Mouse (Mus musculus) testis, adult 2 months (tissue): ENCODE measurements around the gene Dock2. TPM values are rescaled to one million over a fixed set of nuclear protein-coding genes. Genes with fewer than 3 reads are reported as not detected.

Experiments
- H3K27ac ChIP-seq: fragments of 200-500 bp; 2 replicates; pipeline ENCODE4 v1.5.1; 2012; ENCODE audit warnings: low read depth, low read length; ENCODE audit not compliant: control insufficient read depth, insufficient read depth
- H3K27me3 ChIP-seq: fragments of 200-500 bp; 2 replicates; pipeline ENCODE4 v1.6.1; 2012; ENCODE audit warnings: mild to moderate bottlenecking, low read length, moderate library complexity; ENCODE audit not compliant: control insufficient read depth, insufficient read depth
- H3K36me3 ChIP-seq: fragments of 200-500 bp; 2 replicates; pipeline ENCODE4 v1.6.1; 2012; ENCODE audit warnings: mild to moderate bottlenecking, low read length; ENCODE audit not compliant: control insufficient read depth, insufficient read depth
- H3K4me1 ChIP-seq: fragments of 200-500 bp; 2 replicates; pipeline ENCODE4 v1.6.1; 2012; ENCODE audit warnings: low read length; ENCODE audit not compliant: control insufficient read depth, insufficient read depth
- H3K4me3 ChIP-seq: fragments of 200-500 bp; 2 replicates; pipeline ENCODE4 v1.5.1; 2012; ENCODE audit warnings: low read depth, mild to moderate bottlenecking, low read length, moderate library complexity, mixed read lengths; ENCODE audit not compliant: control insufficient read depth
- CTCF ChIP-seq: fragments of 200-500 bp; IDR thresholded peaks from 2 replicates; pipeline ENCODE4 v1.5.1; 2012; ENCODE audit warnings: low read depth, mild to moderate bottlenecking, inconsistent platforms, low read length, moderate library complexity; ENCODE audit not compliant: control insufficient read depth, insufficient read depth, insufficient replicate concordance
- POLR2A ChIP-seq: fragments of 200-500 bp; IDR thresholded peaks from 2 replicates; pipeline ENCODE4 v1.6.1; 2012; ENCODE audit warnings: low read depth, mild to moderate bottlenecking, inconsistent platforms, low read length, moderate library complexity; ENCODE audit not compliant: control insufficient read depth
- polyA plus RNA-seq: library from polyadenylated mRNA; depleted of rRNA; stranded (reverse); fragments of >200 nt; gene quantifications from 2 replicates; pipeline ENCODE4 v1.2.3, GENCODE M21; 2012

Gene Dock2
- polyA plus RNA-seq, 1 experiment = 1.7 TPM

DNA sequence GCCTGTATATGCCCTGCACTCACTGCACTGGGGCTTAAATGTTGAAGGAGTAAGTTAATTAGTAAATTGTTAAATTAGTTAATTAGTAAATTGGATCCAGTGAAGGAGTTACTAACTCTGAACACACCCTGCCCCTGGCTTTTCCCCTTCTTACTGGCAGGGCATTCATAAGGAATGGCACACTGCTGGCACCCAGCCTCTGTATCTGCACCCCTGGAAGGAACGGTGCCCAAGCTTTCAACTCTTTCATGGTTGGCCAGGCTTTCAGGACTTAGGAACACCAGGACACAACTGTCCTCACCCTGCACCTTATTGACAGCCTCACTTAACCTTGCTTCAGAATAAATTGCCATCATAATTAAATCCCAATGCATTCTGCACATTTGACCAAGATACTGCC is 359.1 kb downstream of the Dock2 start:
- H3K27ac ChIP-seq = no peak overlapping the region
- TF ChIP-seq CTCF (no peak), POLR2A (no peak)
- no peaks in the 10 kb centered on the region for H3K4me1 ChIP-seq
- no peaks in the 10 kb centered on the region for H3K36me3 ChIP-seq
- no peaks in the 10 kb centered on the region for H3K27me3 ChIP-seq
- H3K4me3 ChIP-seq = no peak overlapping the region

DNA sequence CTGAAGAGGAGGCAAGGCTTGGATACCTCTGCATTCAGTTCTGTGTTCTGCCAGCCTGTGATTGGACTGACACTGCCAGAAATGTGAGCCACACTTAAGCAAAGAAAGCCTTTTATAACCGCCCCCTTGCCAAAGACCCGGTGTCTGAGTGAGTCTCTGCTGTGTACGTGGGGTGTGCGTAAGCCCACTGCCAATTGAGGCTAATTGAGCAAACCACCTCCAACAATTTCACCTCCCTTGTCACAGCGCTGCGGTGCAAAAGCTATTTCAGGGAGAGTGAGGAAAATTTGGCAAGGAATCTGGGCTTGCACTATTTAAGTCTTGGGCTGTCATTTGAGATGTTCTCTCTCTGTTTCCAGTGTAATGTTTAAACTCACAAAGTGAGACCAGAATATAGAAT is 362.6 kb downstream of the Dock2 start:
- Histone ChIP-seq H3K4me3 (no peak overlapping the region), H3K36me3 (no peaks in the 10 kb centered on the region), H3K27ac (no peak overlapping the region), H3K27me3 (no peaks in the 10 kb centered on the region), H3K4me1 (no peaks in the 10 kb centered on the region)
- TF ChIP-seq POLR2A = no peak
- no peak for TF ChIP-seq CTCF

DNA sequence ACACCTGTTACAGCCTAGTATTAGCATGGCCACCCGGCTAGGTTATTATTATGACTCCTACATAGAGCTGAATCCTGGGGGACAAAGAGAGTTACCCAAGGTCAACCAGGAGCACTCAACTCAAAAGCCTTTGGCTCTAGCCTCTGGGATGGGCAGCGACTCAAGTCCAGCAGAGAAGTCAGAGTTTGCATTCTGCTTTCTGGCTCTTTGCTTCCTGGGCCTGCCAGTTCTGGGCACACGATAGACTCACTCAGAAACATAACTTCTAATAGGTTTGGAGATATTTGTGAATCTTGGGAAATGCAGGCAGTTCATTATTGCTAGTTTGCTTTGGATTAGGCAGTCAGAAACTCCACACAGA is 367.1 kb downstream of the Dock2 start:
- H3K36me3 ChIP-seq = no peaks in the 10 kb centered on the region
- H3K4me3 ChIP-seq = no peak overlapping the region
- no peak for TF ChIP-seq CTCF
- TF ChIP-seq POLR2A = no peak
- no peaks in the 10 kb centered on the region for H3K27me3 ChIP-seq
- no peaks in the 10 kb centered on the region for H3K4me1 ChIP-seq
- no peak overlapping the region for H3K27ac ChIP-seq

DNA sequence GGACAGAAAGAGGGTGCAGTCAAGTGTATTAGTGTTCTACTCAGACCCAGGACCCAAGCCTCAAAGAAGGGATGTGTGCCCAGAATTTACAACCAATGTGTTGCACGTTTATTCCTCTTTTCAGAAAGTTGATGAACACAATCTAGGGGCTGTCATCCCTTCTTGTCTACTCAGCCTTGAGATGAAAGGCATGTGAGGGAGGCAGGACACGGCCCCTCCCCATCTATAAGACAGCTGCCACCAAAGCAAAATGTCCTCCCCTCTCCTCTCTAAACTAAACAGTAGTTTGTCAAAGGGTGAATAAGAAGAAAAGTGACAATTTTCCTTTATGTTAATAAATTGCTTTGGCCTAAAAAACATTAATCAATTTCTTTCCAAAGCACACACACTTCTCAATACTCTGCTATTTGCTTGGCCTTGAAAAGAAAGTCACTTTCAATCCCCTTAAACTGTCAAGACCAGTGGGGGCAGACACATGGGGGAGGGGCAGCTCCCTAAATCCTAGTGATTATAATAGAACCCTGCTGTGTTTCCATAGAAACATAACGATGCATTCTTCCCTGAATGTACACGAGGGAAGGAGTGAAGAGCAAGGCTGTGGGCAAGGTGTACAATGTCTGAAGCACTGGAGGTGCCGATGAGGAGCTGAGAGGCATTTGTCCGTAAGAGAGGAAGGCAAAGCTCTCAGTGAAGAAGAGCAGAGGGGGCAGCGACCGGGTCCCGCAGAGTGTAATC is 367.6 kb downstream of the Dock2 start:
- H3K27me3 ChIP-seq = no peaks in the 10 kb centered on the region
- no peak overlapping the region for H3K27ac ChIP-seq
- H3K4me1 ChIP-seq = no peaks in the 10 kb centered on the region
- H3K36me3 ChIP-seq = no peaks in the 10 kb centered on the region
- no peak overlapping the region for H3K4me3 ChIP-seq
- TF ChIP-seq POLR2A = no peak
- no peak for TF ChIP-seq CTCF

DNA sequence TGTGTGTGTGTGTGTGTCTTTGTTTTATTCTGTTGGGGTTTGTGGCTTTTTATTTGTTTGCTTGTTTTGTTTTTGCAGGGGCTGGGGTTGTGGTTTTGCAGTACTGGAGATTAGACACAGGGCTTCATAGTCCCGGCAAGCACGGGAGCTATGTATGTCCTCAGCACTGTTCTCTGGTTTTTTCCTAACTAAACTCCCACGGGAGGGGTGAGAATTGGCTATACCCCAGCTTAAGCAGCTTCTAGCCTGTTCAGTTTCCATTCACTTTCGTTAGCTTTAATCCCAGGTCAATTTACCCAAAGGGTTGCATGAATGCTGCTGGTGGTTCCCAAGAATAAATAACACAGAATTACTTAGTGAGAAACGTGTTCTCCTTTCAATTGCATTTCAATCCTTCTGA is 376.8 kb downstream of the Dock2 start:
- H3K4me3 ChIP-seq = no peak overlapping the region
- no peaks in the 10 kb centered on the region for H3K36me3 ChIP-seq
- H3K4me1 ChIP-seq = no peaks in the 10 kb centered on the region
- no peak overlapping the region for H3K27ac ChIP-seq
- no peaks in the 10 kb centered on the region for H3K27me3 ChIP-seq
- TF ChIP-seq CTCF (no peak), POLR2A (no peak)

DNA sequence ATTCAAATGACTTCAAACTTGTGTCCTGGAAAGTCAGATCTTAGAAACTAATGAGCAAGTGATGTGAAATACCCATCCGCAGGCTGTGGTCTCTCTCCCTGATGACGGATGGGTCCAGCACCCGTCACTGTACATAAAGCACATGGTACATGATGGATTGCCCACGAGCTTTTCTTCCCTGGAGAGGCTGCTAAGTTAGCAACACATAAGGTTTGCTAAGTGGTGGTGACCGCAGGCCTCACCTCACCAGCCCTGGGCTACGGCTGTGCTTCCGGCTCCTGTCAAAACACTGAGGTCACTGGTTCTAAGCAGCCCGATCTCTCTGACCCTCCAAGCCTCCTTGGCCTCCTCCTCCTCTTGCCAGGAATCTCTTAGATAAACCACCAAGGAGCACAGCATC is 377.4 kb downstream of the Dock2 start:
- TF ChIP-seq POLR2A (no peak), CTCF (no peak)
- no peaks in the 10 kb centered on the region for H3K27me3 ChIP-seq
- H3K36me3 ChIP-seq = no peaks in the 10 kb centered on the region
- no peak overlapping the region for H3K4me3 ChIP-seq
- H3K4me1 ChIP-seq = no peaks in the 10 kb centered on the region
- H3K27ac ChIP-seq = no peak overlapping the region

DNA sequence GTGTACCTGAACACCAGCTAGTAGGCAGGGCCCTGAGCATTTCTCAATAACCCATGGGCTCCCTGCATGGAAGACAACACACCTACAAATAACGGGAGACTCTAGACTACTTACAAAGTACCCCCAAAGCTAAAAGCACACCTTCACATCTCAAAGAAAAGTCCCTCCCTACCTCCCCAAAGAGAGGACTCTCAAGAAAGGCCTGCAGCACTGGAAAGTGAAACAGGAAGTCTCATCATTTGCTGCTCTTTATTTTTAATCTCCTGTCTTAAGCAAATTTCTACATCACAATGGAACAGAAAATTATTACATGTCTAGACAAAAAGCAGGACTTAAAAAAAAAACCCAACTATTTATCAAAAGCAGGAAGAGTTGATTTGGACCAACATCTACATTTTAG is 378.4 kb downstream of the Dock2 start:
- no peaks in the 10 kb centered on the region for H3K36me3 ChIP-seq
- TF ChIP-seq POLR2A = no peak
- no peak overlapping the region for H3K4me3 ChIP-seq
- no peak overlapping the region for H3K27ac ChIP-seq
- H3K27me3 ChIP-seq = no peaks in the 10 kb centered on the region
- H3K4me1 ChIP-seq = no peaks in the 10 kb centered on the region

DNA sequence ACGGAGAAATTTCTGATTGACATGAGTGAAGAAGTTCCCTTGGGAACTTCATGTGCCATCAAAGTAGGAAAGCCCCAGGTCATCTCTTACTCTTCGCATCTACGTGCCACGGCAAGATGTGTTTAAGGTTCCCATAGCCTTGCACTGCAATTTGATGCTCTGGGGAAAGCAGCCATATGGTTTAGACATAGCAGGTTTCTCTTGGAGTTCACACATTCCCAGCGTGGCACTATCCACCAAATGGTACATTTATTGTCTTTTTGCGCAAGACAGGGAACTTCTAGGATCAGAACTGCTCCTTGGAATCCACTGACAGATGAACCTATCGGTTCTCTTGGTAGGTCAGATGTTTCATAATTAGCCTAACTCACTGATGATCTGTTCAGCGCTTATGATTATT is 382.3 kb downstream of the Dock2 start:
- Histone ChIP-seq H3K4me1 (no peaks in the 10 kb centered on the region), H3K36me3 (no peaks in the 10 kb centered on the region), H3K4me3 (no peak overlapping the region), H3K27me3 (no peaks in the 10 kb centered on the region), H3K27ac (no peak overlapping the region)
- no peak for TF ChIP-seq POLR2A
- TF ChIP-seq CTCF = no peak
